Mouse (Mus musculus) olfactory bulb, adult 2 months (tissue): ENCODE data around the gene Rbm4b.

Experiments used
- CTCF ChIP-seq: fragments of 200-500 bp; IDR thresholded peaks from 2 replicates; pipeline ENCODE4 v1.5.1; 2012; ENCODE audit warnings: low read depth, mild to moderate bottlenecking, low read length, moderate library complexity; ENCODE audit not compliant: insufficient read depth
- POLR2A ChIP-seq: fragments of 200-500 bp; IDR thresholded peaks from 2 replicates; pipeline ENCODE4 v1.6.1; 2012; ENCODE audit warnings: mild to moderate bottlenecking, low read depth, low read length, moderate library complexity; ENCODE audit not compliant: insufficient read depth

DNA sequence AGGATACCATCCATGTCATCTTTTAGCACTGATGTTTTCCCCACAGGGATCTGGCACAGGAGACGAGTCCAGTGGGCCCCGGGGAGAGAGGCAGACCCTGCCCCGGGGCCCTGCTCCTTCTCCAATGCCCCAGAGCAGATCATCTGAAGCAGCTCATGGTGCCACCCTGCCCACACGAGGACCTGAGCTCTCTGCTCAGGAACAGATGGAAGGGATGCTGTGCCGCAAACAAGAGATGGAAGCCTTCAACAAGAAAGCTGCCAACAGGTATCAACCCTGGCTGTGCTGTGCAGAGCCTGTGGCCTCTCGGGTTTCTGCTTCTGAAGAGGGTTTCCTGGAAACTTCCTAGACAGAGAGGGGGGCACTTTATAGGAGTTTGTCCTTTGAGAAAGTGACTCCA lies 6.3 kb upstream of the Rbm4b start:
- TF ChIP-seq CTCF (no peak), POLR2A (no peak)
